Mouse (Mus musculus) left cerebral cortex, postnatal 25 days (tissue): ENCODE data around the gene 2010111I01Rik. TPM values are rescaled to one million over a fixed set of nuclear protein-coding genes. Genes with fewer than 3 reads are reported as not detected.

Experiments used
- DNase-seq, 2 experiments: peaks; one replicate each; pipeline ENCODE4 v3.0.0; 2022; ENCODE audit warnings: low spot score in 2 of 2, mixed read lengths in 1 of 2
- intact Hi-C: fragments of 180-260 bp; cut with DNase I; formaldehyde crosslinking; loops from one replicate; pipeline ENCODE4 v1.15.1; 2025
- total RNA-seq, 2 experiments: library from RNA; stranded (reverse); gene quantifications; 2 replicates each; pipeline ENCODE4 v1.2.3; 2021

The 2010111I01Rik gene
- total RNA-seq, 2 experiments from 2014 or later, result 93.6 to 105 TPM

- DNase-seq, result peak in 1 of 2 experiments; percentile 40
- intact Hi-C loops, result loop anchor here (2.0 kb wide), 1 partner anchor 48 kb away; no protein-coding TSS in a partner anchor
Observed at GRCm38 (mm10) chr13:63094317-63095131, 129.8 kb downstream of the 2010111I01Rik start.

GRCm38 (mm10) chr13:63096764-63097163 is 132.1 kb downstream of the 2010111I01Rik start:
- DNase-seq, result peak in 1 of 2 experiments; percentile 33
- intact Hi-C loops, result no loop called here

- intact Hi-C loops, result no loop called here
- DNase-seq, result no peak
Observed at GRCm38 (mm10) chr13:63097440-63097930, 132.8 kb downstream of the 2010111I01Rik start.

GRCm38 (mm10) chr13:63101761-63102160 is 137.1 kb downstream of the 2010111I01Rik start:
- intact Hi-C loops, result no loop called here

GRCm38 (mm10) chr13:63102848-63103585 is 138.3 kb downstream of the 2010111I01Rik start:
- no peak for DNase-seq

More at GRCm38 (mm10) chr13:63101761-63102160, 137.1 kb downstream of the 2010111I01Rik start:
- no peak for DNase-seq

GRCm38 (mm10) chr13:63106574-63106973 is 141.9 kb downstream of the 2010111I01Rik start:
- intact Hi-C loops, result no loop called here
- DNase-seq, result no peak

More at GRCm38 (mm10) chr13:63102848-63103585, 138.3 kb downstream of the 2010111I01Rik start:
- intact Hi-C loops, result no loop called here

- peak in 1 of 2 experiments; percentile 53 for DNase-seq
- intact Hi-C loops, result no loop called here
Observed at GRCm38 (mm10) chr13:63108601-63109000, 143.9 kb downstream of the 2010111I01Rik start.

GRCm38 (mm10) chr13:63111297-63112042 is 146.8 kb downstream of the 2010111I01Rik start:
- intact Hi-C loops, result loop anchor here (5.0 kb wide), 1 partner anchor 136 kb away; no protein-coding TSS in a partner anchor

GRCm38 (mm10) chr13:63112043-63112597 is 147.4 kb downstream of the 2010111I01Rik start:
- intact Hi-C loops, result loop anchor here (5.0 kb wide), 1 partner anchor 135 kb away; no protein-coding TSS in a partner anchor
- no peak for DNase-seq

More at GRCm38 (mm10) chr13:63111297-63112042, 146.8 kb downstream of the 2010111I01Rik start:
- DNase-seq, result no peak

GRCm38 (mm10) chr13:63112598-63113372 is 148.1 kb downstream of the 2010111I01Rik start:
- intact Hi-C loops, result loop anchor here (5.0 kb wide), 1 partner anchor 135 kb away; no protein-coding TSS in a partner anchor
- DNase-seq, result peak in 1 of 2 experiments; percentile 58

- no peak for DNase-seq
- intact Hi-C loops, result loop anchor here (5.0 kb wide), 1 partner anchor 133 kb away; no protein-coding TSS in a partner anchor
Observed at GRCm38 (mm10) chr13:63113881-63114301, 149.2 kb downstream of the 2010111I01Rik start.

- no peak for DNase-seq
- intact Hi-C loops, result no loop called here
Observed at GRCm38 (mm10) chr13:63115187-63115784, 150.6 kb downstream of the 2010111I01Rik start.

GRCm38 (mm10) chr13:63117495-63118184 is 152.9 kb downstream of the 2010111I01Rik start:
- intact Hi-C loops, result no loop called here
- no peak for DNase-seq

GRCm38 (mm10) chr13:63118682-63119081 is 154.0 kb downstream of the 2010111I01Rik start:
- DNase-seq, result no peak
- intact Hi-C loops, result no loop called here

GRCm38 (mm10) chr13:63120296-63120695 is 155.6 kb downstream of the 2010111I01Rik start:
- intact Hi-C loops, result no loop called here
- DNase-seq, result no peak

- intact Hi-C loops, result no loop called here
- DNase-seq, result no peak
Observed at GRCm38 (mm10) chr13:63121747-63122146, 157.1 kb downstream of the 2010111I01Rik start.

GRCm38 (mm10) chr13:63126206-63126605 is 161.5 kb downstream of the 2010111I01Rik start:
- intact Hi-C loops, result no loop called here
- no peak for DNase-seq
